Mouse (Mus musculus): ENCODE data around the gene Plscr5. TPM values are rescaled to one million over a fixed set of nuclear protein-coding genes. Genes with fewer than 3 reads are reported as not detected.

The Plscr5 gene
- polyA plus RNA-seq, 1 experiment from 2014 or later: not detected

Other genes starting within 250 kb of the Plscr5 start
- 25.5 and 26.3 TPM in 2 replicates for gene Plscr1, start 56.8 kb downstream of the Plscr5 start, polyA plus RNA-seq (2015; fragmentation: Nextera tagmentation; extraction: Ambion mirVana)
- 0.48 and 0.64 TPM in 2 replicates for gene Plscr2, start 82.7 kb downstream of the Plscr5 start, polyA plus RNA-seq (2015; fragmentation: Nextera tagmentation; extraction: Ambion mirVana)
- not detected in 2 replicates for gene 1700057G04Rik, start 116.4 kb downstream of the Plscr5 start, polyA plus RNA-seq (2015; fragmentation: Nextera tagmentation; extraction: Ambion mirVana)

Data from liver, embryonic 15.5 days (tissue).